ENCODE assay signal across 8 mouse cellular contexts in the genomic region with DNA sequence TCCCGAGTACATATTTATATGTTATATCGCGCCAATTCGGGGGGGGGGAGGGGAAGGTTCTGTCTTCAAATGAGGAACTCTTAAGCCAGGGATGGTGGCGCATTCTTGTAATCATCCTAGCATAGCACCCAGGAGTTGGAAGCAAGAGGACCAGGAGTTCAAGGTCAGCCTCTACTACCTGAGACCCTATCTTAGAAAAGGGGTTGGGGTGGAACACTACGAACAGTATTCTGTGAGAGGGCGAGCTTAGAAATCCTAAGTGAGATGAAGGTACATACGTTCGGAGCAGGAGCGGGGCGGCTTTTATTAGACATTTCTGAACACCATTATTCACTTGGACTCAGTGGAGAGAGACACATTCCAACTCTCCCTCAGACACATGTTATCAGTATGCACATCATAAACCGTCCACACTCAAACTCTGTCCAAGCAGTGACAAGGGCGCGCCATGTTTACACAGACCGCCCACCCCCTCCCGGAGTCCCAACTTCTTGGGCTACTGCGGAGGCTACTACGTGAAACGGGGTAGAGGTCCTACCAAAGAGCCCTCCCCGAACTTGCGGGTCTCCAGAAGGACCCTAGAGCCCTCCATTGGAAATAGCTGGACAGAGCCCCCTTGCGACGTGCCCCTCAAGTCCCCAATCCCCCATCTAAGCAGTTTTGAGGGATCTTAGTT. TPM values are rescaled to one million over a fixed set of nuclear protein-coding genes. Genes with fewer than 3 reads are reported as not detected.
DNase-seq lines count a peak whose midpoint lies in the region; ATAC-seq and TF ChIP-seq lines count a peak whose summit lies in the region.

A gene (minus strand): TSS at position 115 of the 676 bp plus-strand sequence.

- H3K79me2 ChIP-seq in MEL (ENCODE audit: control insufficient read depth, insufficient read depth, low read length, poor library complexity) = peaks cover 32% of the 10 kb centered on the region

- H3K27ac ChIP-seq in MEL (ENCODE audit: control insufficient read depth, low read depth, low read length) = peak within 1 kb of the TSS; percentile 97
- H3K27ac ChIP-seq in forebrain, embryonic 12.5 days = no peak within 1 kb of the TSS
- H3K27ac ChIP-seq in hindbrain, postnatal 0 days = peak within 1 kb of the TSS; percentile 12; the same call in 1 of the 2 replicates
- H3K27ac ChIP-seq in midbrain, embryonic 14.5 days (replicated peaks; ENCODE audit: low read depth, low read length) = peak within 1 kb of the TSS; percentile 57; the same call in 1 of the 2 replicates

- 5% methylated on average over 23 of the region's 23 CpGs for WGBS in forebrain, embryonic 12.5 days
- WGBS in hindbrain, postnatal 0 days = 3% methylated on average over 23 of the region's 23 CpGs
- WGBS in midbrain, embryonic 14.5 days = 8% methylated on average over 23 of the region's 23 CpGs

- H3K4me3 ChIP-seq in MEL (ENCODE audit: control insufficient read depth in 1 of 2, insufficient read depth in 1 of 2, low read depth in 2 of 2, low read length in 2 of 2) = peak within 1 kb of the TSS; percentile 70 to 81
- H3K4me3 ChIP-seq in forebrain, embryonic 12.5 days (replicated peaks) = peak within 1 kb of the TSS; percentile 46
- H3K4me3 ChIP-seq in hindbrain, postnatal 0 days (ENCODE audit: low read length) = peak within 1 kb of the TSS; percentile 45
- peak within 1 kb of the TSS; percentile 42 for H3K4me3 ChIP-seq in midbrain, embryonic 14.5 days (replicated peaks; ENCODE audit: low read depth, low read length)

- H3K27me3 ChIP-seq in MEL (ENCODE audit: control insufficient read depth in 1 of 2, insufficient read depth in 2 of 2, low read length in 2 of 2) = no peaks in the 10 kb centered on the region
- peaks cover 94% of the 10 kb centered on the region for H3K27me3 ChIP-seq in forebrain, embryonic 12.5 days
- H3K27me3 ChIP-seq in hindbrain, postnatal 0 days (ENCODE audit: insufficient read depth, low read length) = peaks cover 43% of the 10 kb centered on the region
- H3K27me3 ChIP-seq in midbrain, embryonic 14.5 days (ENCODE audit: control insufficient read depth, insufficient read depth, low read length) = peaks cover 78% of the 10 kb centered on the region

- no peak for ATAC-seq in forebrain, embryonic 12.5 days (ENCODE audit: low FRiP score)
- no peak for ATAC-seq in hindbrain, postnatal 0 days
- no peak for ATAC-seq in midbrain, embryonic 14.5 days (ENCODE audit: low FRiP score, low TSS enrichment)

- H3K9me3 ChIP-seq in MEL (replicated peaks; ENCODE audit: insufficient read depth, low read length) = no peaks in the 10 kb centered on the region
- no peaks in the 10 kb centered on the region for H3K9me3 ChIP-seq in forebrain, embryonic 12.5 days
- H3K9me3 ChIP-seq in hindbrain, postnatal 0 days (ENCODE audit: low read length) = no peaks in the 10 kb centered on the region
- no peaks in the 10 kb centered on the region for H3K9me3 ChIP-seq in midbrain, embryonic 14.5 days (ENCODE audit: control insufficient read depth, low read length)

- H3K36me3 ChIP-seq in MEL (ENCODE audit: control insufficient read depth in 1 of 2, insufficient read depth in 2 of 2, low read length in 2 of 2) = peaks cover 0 to 18% of the 10 kb centered on the region in 2 experiments; a peak in 2 of 4 replicates
- H3K36me3 ChIP-seq in forebrain, embryonic 12.5 days (replicated peaks) = no peaks in the 10 kb centered on the region
- no peaks in the 10 kb centered on the region for H3K36me3 ChIP-seq in hindbrain, postnatal 0 days (ENCODE audit: insufficient read depth, low read length)
- H3K36me3 ChIP-seq in midbrain, embryonic 14.5 days (ENCODE audit: control insufficient read depth, insufficient read depth, low read length) = no peaks in the 10 kb centered on the region

- TF ChIP-seq POLR2A in MEL (IDR thresholded peaks at IDR 0.05; ENCODE audit: control insufficient read depth in 1 of 2, insufficient read depth in 1 of 2, low read depth in 1 of 2, low read length in 2 of 2, poor library complexity in 1 of 2) = no peak

- no peak for TF ChIP-seq CTCF in MEL (IDR thresholded peaks at IDR 0.05 in 2 of 3, conservative IDR thresholded peaks at IDR 0.05 in 1 of 3; ENCODE audit: control insufficient read depth in 1 of 3, insufficient read depth in 1 of 3, low read depth in 2 of 3, low read length in 3 of 3, poor library complexity in 1 of 3, severe bottlenecking in 1 of 3)
- TF ChIP-seq CTCF in hindbrain, postnatal 0 days (IDR thresholded peaks at IDR 0.05; ENCODE audit: low read depth) = no peak

- peak in 1 of 2 experiments; percentile 37 for DNase-seq in gastrocnemius, postnatal 4 days (ENCODE audit: low spot score in 2 of 2)
- no peak for DNase-seq in gastrocnemius, adult 18-20 months (ENCODE audit: low spot score)
- peak; percentile 89 for DNase-seq in MEL (ENCODE audit: low read depth, low spot score)
- no peak for DNase-seq in hindbrain, postnatal 0 days (ENCODE audit: low spot score)
- no peak for DNase-seq in midbrain, embryonic 14.5 days
- no peak for DNase-seq in left cerebral cortex, postnatal 14 days (ENCODE audit: low spot score in 2 of 2)
- DNase-seq in left cerebral cortex, adult 18-20 months (ENCODE audit: low spot score in 2 of 2) = no peak

- H3K9ac ChIP-seq in MEL (ENCODE audit: control insufficient read depth, low read depth, low read length, poor library complexity, severe bottlenecking) = peak within 1 kb of the TSS; percentile 85
- peak within 1 kb of the TSS; percentile 49 for H3K9ac ChIP-seq in forebrain, embryonic 12.5 days
- peak within 1 kb of the TSS; percentile 50 for H3K9ac ChIP-seq in hindbrain, postnatal 0 days (replicated peaks; ENCODE audit: low read length)
- H3K9ac ChIP-seq in midbrain, embryonic 14.5 days (replicated peaks; ENCODE audit: low read length) = peak within 1 kb of the TSS; percentile 44

- intact Hi-C loops in left cerebral cortex, postnatal 14 days (cut with DNase I) = loop anchor here (1.0 to 2.0 kb wide), 2 partner anchors 189 to 223 kb away; no protein-coding TSS in a partner anchor

- peaks cover 0 to 28% of the 10 kb centered on the region in 2 experiments; a peak in 3 of 4 replicates for H3K4me1 ChIP-seq in MEL (ENCODE audit: control insufficient read depth in 1 of 2, insufficient read depth in 2 of 2, low read length in 2 of 2)
- peaks cover 82% of the 10 kb centered on the region for H3K4me1 ChIP-seq in forebrain, embryonic 12.5 days
- peaks cover 22% of the 10 kb centered on the region for H3K4me1 ChIP-seq in hindbrain, postnatal 0 days (ENCODE audit: insufficient read depth, low read length)
- H3K4me1 ChIP-seq in midbrain, embryonic 14.5 days (ENCODE audit: control insufficient read depth, insufficient read depth, low read length) = peaks cover 32% of the 10 kb centered on the region

- TF ChIP-seq EP300 in MEL (IDR thresholded peaks at IDR 0.05; ENCODE audit: low read depth in 1 of 2, low read length in 2 of 2) = no peak

- H3K4me2 ChIP-seq in forebrain, embryonic 12.5 days = peak within 1 kb of the TSS; percentile 83
- H3K4me2 ChIP-seq in hindbrain, postnatal 0 days (ENCODE audit: low read depth, low read length) = peak within 1 kb of the TSS; percentile 80
- H3K4me2 ChIP-seq in midbrain, embryonic 14.5 days (ENCODE audit: low read length) = peak within 1 kb of the TSS; percentile 76

- TF ChIP-seq RAD21 in MEL (IDR thresholded peaks at IDR 0.05; ENCODE audit: low read depth, low read length) = no peak

TF ChIP-seq in MEL, 35 proteins besides CTCF, POLR2A, EP300 and RAD21:
- TF ChIP-seq TBP (IDR thresholded peaks at IDR 0.05; ENCODE audit: low read depth, low read length) (peak; percentile 53), MEF2A (IDR thresholded peaks at IDR 0.05; ENCODE audit: extremely low read depth, insufficient replicate concordance, low read depth, low read length, poor library complexity, severe bottlenecking) (no peak), ETS1 (IDR thresholded peaks at IDR 0.05; ENCODE audit: low read depth, low read length) (0 out of 2 replicates have a peak, but pooled peaks have one; percentile 27), GABPA (IDR thresholded peaks at IDR 0.05; ENCODE audit: low read depth, low read length) (no peak), NRF1 (IDR thresholded peaks at IDR 0.05; ENCODE audit: insufficient read depth, low read depth, low read length, poor library complexity, severe bottlenecking) (no peak), MAFK (IDR thresholded peaks at IDR 0.05; ENCODE audit: borderline replicate concordance, low read depth, low read length) (no peak), GATA1 (IDR thresholded peaks at IDR 0.05; ENCODE audit: low read depth, low read length) (0 out of 2 replicates have a peak, but pooled peaks have one; percentile 44), MXI1 (IDR thresholded peaks at IDR 0.05; ENCODE audit: low read depth, low read length) (no peak; the same call in 1 of the 2 replicates)

RNA-seq across cellular contexts. Expression of the gene that starts here (rescaled TPM):
- total RNA-seq in gastrocnemius, postnatal 4 days (2021) = 10 to 100 TPM; 42.7 to 48.8 TPM
- total RNA-seq in gastrocnemius, adult 18-20 months (2021) = 1 to 10 TPM; 1.8 to 6.6 TPM
- 16.7 and 18.8 TPM in 2 replicates for total RNA-seq in MEL (2012; rRNA removed)
- polyA plus RNA-seq in MEL (2012; ENCODE audit: insufficient read depth in 1 of 2, insufficient read length in 2 of 2, low read depth in 1 of 2, low replicate concordance in 2 of 2, missing spikeins in 1 of 2) = 10 to 100 TPM in 1 of 2 experiments, not detected in 1; 18.2 TPM
- 3.2 and 4.4 TPM in 2 replicates for polyA plus RNA-seq in forebrain, embryonic 12.5 days (2016; fragmentation: Nextera tagmentation; extraction: Ambion mirVana)
- 8.5 and 12.9 TPM in 2 replicates for total RNA-seq in hindbrain, postnatal 0 days (2014; rRNA removed)
- 1.7 TPM in 2 replicates for polyA plus RNA-seq in hindbrain, postnatal 0 days (2015; fragmentation: Nextera tagmentation; extraction: Ambion mirVana)
- polyA plus RNA-seq in midbrain, embryonic 14.5 days (2014; fragmentation: Nextera tagmentation; extraction: Ambion mirVana) = 0.66 and 0.92 TPM in 2 replicates
- 1 to 10 TPM; 5.0 to 5.2 TPM for total RNA-seq in left cerebral cortex, postnatal 14 days (2021)
- 1 to 10 TPM; 3.8 to 5.0 TPM for total RNA-seq in left cerebral cortex, adult 18-20 months (2021)
